Mouse (Mus musculus) heart, adult 2 months (tissue): ENCODE results near the gene Slc7a15.

Source experiments
- CTCF ChIP-seq: fragments of 200-600 bp; IDR thresholded peaks from 2 replicates; pipeline ENCODE4 v1.8.1; 2022; ENCODE audit warnings: antibody characterized with exemption, mild to moderate bottlenecking, moderate library complexity
- EP300 ChIP-seq: fragments of 200-500 bp; IDR thresholded peaks from 2 replicates; pipeline ENCODE4 v1.6.1; 2011; ENCODE audit warnings: low read depth, low read length, control low read depth; ENCODE audit not compliant: insufficient read depth
- POLR2A ChIP-seq: fragments of 200-500 bp; IDR thresholded peaks from 2 replicates; pipeline ENCODE4 v1.6.1; 2011; ENCODE audit warnings: mild to moderate bottlenecking, low read depth, low read length, control low read depth; ENCODE audit not compliant: insufficient read depth

- no peak for TF ChIP-seq CTCF
- TF ChIP-seq EP300 = no peak
- TF ChIP-seq POLR2A = no peak
Observed at GRCm38 (mm10) chr12:8482169-8482568, 116.7 kb downstream of the Slc7a15 start.
